Mouse (Mus musculus) right cerebral cortex, postnatal 4 days (tissue): ENCODE measurements at regions not wholly inside any gene's neighbourhood (a gene's known extent, or its start where the extent isn't known, plus 50 kb on each side); places are given as distances from the start of the nearest gene placed in this dataset.
A peak's percentile ranks its signal among the peaks of the same experiment; 100 is the strongest.

Experiments
- DNase-seq: peaks from one replicate; pipeline ENCODE4 v3.0.0-alpha.2; 2022

DNA sequence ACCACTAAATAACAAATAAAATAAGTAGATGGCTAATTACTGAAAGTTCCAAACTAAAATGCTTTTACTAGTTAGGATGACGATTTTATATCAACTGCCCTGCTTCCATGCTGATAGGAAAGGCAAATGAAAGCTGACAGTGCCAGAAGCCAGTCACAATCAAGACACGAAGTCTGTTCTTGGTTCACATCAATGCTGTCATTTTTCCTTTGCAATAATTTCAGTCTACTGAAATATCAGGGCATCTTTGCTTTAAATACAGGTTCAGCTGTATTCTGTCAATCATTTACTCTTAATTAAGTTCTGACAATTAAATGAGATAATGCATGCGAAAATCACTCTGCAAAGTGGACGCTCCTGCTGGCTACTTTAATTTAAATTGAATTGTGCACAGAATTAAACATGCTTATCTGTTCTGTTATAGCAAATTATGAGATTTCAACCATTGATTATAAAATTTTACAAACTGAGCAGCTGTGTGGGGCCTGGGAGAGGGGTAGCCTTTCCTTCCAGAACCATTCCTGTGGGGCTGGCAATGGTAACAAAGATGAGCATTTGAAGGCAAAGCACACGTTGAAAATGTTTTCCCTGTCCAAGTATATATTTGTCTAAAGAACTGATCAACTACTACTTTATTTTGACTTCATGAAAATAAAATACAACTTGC lies 160.1 kb upstream of the Cttnbp2 start:
- no peak for DNase-seq

DNA sequence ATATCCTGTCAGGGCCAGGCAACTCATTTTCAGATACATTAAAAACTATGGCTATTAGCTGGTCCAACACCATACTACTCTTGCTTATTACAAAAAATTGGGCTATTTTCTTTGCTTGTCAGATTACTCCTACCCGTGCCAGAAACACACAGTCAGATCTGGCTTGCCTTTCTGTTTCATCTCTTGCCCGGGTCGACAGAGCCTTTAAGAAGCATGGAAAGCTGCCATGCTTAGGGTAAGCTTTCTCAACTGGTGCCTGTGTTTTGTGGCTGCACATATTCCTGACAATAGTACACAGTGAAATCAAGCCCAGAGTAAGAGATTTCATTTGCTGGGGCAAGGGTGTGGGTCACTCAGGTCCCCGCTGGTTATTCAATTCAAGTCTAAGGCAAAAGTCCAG lies 162.5 kb upstream of the Cttnbp2 start:
- DNase-seq, result no peak

DNA sequence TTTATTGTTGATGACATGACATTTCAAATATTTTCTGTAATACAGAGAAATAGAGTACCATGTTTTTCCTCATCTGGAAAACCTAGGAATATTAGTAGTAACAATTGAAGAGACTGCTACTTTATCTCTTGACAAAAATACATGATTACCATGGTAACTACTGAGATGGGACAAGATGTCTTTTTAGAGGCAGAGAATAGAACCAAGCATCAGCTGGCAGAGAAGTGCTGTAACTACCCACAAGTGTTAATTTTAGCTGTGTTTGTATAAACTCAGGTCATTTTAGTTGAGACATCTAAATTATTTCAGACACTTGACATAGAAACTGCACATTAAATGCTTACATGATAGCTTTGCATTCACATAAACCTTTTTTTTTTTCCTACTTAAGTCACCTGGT lies 166.1 kb upstream of the Cttnbp2 start:
- no peak for DNase-seq

DNA sequence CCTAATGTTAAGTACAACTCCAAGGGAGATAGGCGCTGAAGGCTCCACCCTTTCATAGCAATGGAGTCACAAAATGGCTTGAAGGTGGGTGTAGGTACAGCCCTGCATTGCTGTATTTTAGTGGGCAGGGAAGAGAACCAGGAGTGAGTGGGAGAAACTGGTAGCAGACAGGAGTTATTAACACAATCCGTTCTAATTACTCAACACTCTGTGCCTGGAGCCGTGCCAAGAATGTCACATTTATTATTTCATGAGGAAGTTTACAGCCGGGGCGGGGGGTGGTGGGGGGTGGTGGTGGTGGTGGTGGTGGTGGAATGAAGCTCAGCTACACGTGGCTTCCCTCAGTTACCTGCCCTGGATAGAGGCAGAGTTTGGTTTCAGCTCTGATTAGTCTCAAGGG lies 166.3 kb upstream of the Lsm8 start:
- DNase-seq, result peak; percentile 25

DNA sequence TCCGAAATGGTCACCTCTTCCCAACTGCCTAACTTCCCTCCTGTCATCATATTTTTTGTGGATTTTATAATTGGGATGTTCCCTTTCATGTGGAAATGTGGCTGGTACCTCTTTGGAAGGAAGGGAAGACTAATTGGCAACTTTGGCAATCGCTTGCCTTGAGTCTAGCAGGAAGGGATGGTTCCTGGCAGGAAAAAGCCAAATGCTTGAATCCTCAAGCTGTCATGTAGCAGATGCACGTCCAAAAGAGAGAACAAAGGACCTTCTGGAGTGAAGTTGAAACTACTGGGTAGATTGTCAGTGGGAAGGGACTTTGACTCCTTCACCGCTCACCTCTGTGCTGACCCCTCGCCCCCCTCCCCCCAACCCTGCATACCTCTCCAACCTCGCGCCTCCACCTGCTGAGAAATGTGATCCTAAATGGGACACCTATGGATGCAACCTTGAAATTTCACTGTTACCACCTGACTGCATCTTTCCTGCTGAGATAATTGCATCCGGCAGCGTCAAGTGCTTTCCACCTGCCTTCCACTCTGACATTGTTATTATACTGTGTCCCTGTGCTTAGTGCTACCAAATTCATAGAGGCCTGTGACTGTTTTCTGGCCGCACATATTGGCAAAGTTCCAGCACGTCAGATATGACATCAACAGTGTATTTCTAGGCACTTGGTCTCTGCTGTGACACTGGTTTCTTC lies 159.6 kb upstream of the Lsm8 start:
- DNase-seq, result no peak

DNA sequence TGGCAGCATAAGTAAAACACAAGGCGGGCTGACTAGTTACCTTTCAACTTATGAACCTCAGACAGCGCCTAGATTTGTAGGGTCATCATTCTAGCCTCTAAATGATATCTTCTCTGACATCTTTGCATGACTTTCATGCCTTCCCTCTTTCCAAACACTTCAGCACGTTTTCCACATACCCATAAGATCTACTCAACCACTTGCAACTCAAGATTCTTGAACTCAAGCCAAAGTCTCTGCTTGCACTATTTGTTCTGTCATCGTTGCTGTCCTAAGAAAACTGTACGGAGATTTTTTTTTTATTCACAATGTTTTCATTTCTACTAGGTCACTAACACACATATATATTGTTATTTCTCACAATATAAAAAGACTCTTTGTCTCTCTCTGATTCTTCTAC lies 150.8 kb upstream of the Lsm8 start:
- no peak for DNase-seq

DNA sequence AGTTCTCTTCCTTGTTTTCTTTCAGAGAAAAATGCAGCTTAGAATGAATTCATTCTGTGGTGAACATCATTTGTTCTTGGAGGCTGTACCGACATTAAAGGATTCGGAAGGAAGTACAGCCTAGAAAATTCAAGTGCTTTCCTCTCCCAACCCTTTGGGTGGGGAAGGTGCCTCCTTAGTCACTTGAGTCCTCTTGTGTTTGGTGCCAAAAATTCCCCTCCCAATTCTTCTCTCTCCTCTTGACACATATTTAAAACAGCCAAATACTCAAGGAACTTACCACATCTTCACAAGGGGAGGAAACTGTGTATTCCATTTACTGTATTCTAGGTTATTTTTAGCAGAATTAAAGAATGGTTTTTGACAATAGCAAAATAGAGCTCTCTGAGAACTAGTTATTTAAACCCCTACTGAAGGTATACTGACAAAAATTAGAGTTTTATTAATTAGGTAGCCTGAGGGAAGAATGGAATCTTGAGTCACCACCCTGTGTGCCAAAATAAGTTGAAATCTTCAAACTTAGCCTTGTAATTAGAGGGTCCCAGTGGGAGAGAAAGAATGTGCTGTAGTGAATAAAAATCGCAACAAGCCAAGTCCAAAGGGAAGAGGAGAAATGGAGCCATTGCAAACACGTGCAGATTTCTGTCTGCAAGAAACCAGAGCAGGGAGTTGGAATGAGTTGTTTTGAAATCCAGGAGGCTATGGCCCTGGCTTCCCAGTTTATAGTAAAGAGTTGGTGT lies 149.2 kb upstream of the Lsm8 start:
- no peak for DNase-seq

DNA sequence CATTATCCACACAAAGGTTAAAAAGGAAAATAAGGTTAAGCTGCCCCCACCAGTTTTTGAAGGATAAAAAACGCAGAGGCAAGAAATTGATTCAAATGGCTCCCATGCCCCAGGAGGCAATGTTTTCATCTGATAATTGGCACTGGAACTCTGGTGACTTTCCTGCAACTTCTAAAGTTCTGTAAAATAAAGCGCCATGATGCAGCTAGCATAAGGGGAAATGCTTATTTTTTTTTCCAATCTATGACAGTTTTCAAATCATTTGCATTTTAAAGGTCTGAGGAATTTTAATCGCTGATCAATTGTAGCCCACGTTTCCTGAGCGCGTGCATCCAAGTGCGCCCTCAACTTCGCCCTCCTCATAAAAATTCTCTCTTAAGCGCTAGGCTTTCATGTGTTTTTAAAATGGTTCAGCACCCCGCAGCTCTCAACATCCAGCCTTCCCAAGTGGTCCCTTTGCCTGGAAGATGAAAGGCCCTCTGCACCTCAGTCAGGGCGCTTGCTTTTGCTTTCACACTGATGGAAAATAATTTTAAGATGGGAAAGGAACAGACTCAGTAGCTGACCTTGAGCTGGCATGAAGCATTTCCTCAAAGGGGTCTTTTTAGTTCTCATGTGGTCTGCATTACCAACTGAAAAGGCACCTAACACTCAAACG lies 148.5 kb upstream of the Lsm8 start:
- DNase-seq, result no peak

DNA sequence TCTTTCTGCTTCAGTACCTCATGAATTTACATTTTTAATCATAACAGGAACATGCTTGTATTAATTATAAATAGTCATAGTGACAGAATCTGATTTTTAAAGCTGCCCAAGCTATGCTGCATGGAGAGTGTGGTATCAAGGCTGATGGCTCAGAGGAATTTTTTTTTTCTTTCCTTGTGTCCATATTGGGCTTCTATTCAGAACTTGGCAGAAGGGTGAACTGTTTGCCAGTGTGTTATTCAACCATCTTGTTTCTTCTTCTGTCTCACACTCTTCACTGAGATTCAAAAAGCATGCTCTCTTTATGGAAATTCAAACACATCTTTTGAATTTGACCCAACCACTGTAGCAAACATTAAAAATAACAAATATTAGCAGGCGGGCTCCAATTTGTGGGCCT lies 137.6 kb upstream of the Lsm8 start:
- DNase-seq, result no peak

DNA sequence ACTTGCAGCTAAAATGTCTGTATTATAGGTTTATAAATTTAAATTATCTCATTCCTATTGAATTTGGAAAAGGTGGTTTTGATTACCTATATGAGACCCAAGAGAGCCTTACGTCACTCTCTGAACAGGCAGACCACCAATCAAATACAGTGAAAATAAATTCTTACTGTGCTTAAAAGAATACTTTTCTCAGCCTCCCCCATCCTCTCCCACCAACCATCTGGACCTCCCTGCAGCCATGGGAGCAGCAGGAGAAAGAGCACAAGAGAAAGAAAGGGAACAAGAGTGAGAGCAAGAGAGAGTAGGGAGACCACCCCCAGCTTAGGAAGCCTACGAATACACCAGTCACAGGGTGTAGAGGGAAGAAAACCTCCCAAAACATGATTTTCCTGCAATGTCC lies 99.5 kb upstream of the Lsm8 start:
- no peak for DNase-seq

DNA sequence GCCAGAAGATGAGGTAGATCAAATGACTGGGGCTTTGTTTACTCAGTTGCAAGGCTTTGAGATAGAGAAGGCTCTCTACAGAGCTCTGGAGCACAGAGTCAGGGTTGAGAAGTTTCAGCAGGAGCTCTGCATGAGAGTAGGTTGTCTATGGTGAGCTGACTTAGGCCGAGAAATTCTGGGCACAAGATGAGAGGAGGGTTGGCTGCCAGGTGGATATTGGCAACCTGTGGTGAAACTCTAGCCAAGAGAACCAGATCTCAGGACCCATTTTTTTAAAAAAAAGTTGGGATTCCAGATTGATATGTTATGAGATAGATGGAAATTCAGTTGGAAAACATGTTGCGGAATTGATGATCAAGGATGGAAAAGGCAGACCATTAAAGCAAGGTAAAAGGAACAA lies 83.8 kb upstream of the Lsm8 start:
- DNase-seq, result no peak

DNA sequence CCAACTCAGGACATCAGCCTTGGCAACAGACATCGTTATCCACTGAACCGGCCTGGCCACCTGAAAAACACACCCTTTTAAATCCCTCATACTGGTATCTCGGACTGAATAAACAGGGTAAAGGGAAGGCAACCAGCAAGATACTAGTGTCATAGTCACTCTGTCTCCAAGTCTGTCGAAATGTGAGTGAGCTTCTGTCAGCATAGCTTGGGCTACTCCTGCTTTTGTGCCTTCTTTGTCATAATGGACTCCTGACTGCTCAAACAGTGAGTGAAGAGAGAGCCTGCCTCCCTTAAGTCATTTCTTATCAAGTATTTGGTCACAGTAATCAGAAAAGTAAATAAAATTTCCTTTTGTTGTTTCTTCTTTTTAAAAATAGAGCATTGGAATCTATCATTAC lies 53.0 kb upstream of the Lsm8 start:
- no peak for DNase-seq

DNA sequence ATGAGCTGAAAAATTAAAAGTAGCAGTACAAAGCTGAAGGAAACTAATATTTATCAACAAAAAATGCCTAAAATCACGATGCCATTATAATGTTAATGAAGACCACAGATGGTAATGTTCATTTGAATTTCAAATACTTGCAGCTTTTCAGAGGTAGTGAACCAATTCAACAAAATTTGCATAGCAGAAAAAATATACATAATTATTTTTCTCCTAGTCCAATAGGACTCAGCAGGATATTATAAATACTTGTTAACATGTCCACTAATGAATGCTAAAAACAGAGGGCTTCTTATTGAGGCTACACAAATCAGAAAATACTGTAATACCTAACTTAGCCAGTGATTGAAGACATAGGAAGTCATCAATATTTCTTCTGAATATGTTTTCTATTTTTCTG lies 52.5 kb upstream of the Lsm8 start:
- no peak for DNase-seq

DNA sequence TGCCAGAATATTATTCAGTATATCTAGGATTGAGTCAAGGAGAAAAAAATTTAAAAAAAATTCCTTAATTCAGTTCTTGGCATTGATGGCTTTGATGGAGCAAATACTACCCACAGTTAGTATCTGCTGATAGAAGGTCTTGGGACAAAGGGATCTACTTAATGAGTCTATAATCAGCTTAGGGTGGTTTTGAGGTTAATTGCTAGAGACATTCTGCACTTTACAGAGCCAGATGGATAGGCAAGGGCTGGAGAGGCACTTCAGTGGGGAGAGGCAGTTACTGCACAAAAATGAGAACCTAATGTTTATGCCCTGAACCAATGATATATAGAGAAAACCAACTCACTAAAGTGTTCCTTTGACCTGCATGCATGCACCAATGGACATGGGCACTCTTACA lies 51.8 kb upstream of the Lsm8 start:
- no peak for DNase-seq
